Mouse (Mus musculus): ENCODE measurements around the gene Fcor. TPM values are rescaled to one million over a fixed set of nuclear protein-coding genes. Genes with fewer than 3 reads are reported as not detected.
A peak's percentile ranks its signal among the peaks of the same experiment; 100 is the strongest.

Gene Fcor
- polyA plus RNA-seq, 1 experiment: 10.9 TPM

- WGBS: 37% methylated on average over 4 of the region's 4 CpGs
- Histone ChIP-seq H3K4me1 (ENCODE audit: control insufficient read depth, insufficient read depth, low read length) (peaks cover 5% of the 10 kb centered on the region), H3K27ac (ENCODE audit: control insufficient read depth, insufficient read depth, low read depth, low read length, poor library complexity) (no peak overlapping the region), H3K4me3 (replicated peaks; ENCODE audit: control insufficient read depth, low read depth, low read length) (no peak overlapping the region)
- TF ChIP-seq CTCF (IDR thresholded peaks at IDR 0.05; ENCODE audit: control insufficient read depth, insufficient read depth, low read length) (peak; percentile 37), POLR2A (IDR thresholded peaks at IDR 0.05; ENCODE audit: borderline replicate concordance, control insufficient read depth, low read depth, low read length) (no peak)
Measured at GRCm38 (mm10) chr8:3705711-3706110, 33.5 kb upstream of the Fcor start.

GRCm38 (mm10) chr8:3701491-3701890, 29.3 kb upstream of the Fcor start:
- Histone ChIP-seq H3K4me1 (ENCODE audit: control insufficient read depth, insufficient read depth, low read length) (no peaks in the 10 kb centered on the region), H3K27ac (ENCODE audit: control insufficient read depth, insufficient read depth, low read depth, low read length, poor library complexity) (no peak overlapping the region), H3K4me3 (replicated peaks; ENCODE audit: control insufficient read depth, low read depth, low read length) (no peak overlapping the region)
- 90% methylated on average over 1 of the region's 1 CpGs for WGBS
- TF ChIP-seq POLR2A (IDR thresholded peaks at IDR 0.05; ENCODE audit: borderline replicate concordance, control insufficient read depth, low read depth, low read length): no peak
- TF ChIP-seq CTCF (IDR thresholded peaks at IDR 0.05; ENCODE audit: control insufficient read depth, insufficient read depth, low read length): no peak

- WGBS: 38% methylated on average over 3 of the region's 3 CpGs
- peak within 1 kb of the TSS; percentile 42 for H3K4me3 ChIP-seq (replicated peaks; ENCODE audit: control insufficient read depth, low read depth, low read length)
- TF ChIP-seq CTCF (IDR thresholded peaks at IDR 0.05; ENCODE audit: control insufficient read depth, insufficient read depth, low read length) (no peak), POLR2A (IDR thresholded peaks at IDR 0.05; ENCODE audit: borderline replicate concordance, control insufficient read depth, low read depth, low read length) (no peak)
- H3K4me1 ChIP-seq (ENCODE audit: control insufficient read depth, insufficient read depth, low read length): no peaks in the 10 kb centered on the region
- no peak within 1 kb of the TSS for H3K27ac ChIP-seq (ENCODE audit: control insufficient read depth, insufficient read depth, low read depth, low read length, poor library complexity)
Measured at GRCm38 (mm10) chr8:3694121-3694520, 22.0 kb upstream of the Fcor start, which contains the start of gene Fcer2a. TSS of gene Fcer2a (minus strand) at chr8:3694175.

GRCm38 (mm10) chr8:3690774-3691173, 18.6 kb upstream of the Fcor start:
- H3K4me3 ChIP-seq (replicated peaks; ENCODE audit: control insufficient read depth, low read depth, low read length): no peak overlapping the region
- H3K4me1 ChIP-seq (ENCODE audit: control insufficient read depth, insufficient read depth, low read length): no peaks in the 10 kb centered on the region
- 56% methylated on average over 3 of the region's 3 CpGs for WGBS
- TF ChIP-seq CTCF (IDR thresholded peaks at IDR 0.05; ENCODE audit: control insufficient read depth, insufficient read depth, low read length) (no peak), POLR2A (IDR thresholded peaks at IDR 0.05; ENCODE audit: borderline replicate concordance, control insufficient read depth, low read depth, low read length) (no peak)
- no peak overlapping the region for H3K27ac ChIP-seq (ENCODE audit: control insufficient read depth, insufficient read depth, low read depth, low read length, poor library complexity)

- TF ChIP-seq CTCF (IDR thresholded peaks at IDR 0.05; ENCODE audit: control insufficient read depth, insufficient read depth, low read length) (peak; percentile 43), POLR2A (IDR thresholded peaks at IDR 0.05; ENCODE audit: borderline replicate concordance, control insufficient read depth, low read depth, low read length) (no peak)
- 55% methylated on average over 6 of the region's 6 CpGs for WGBS
Measured at GRCm38 (mm10) chr8:3687537-3687936, 15.4 kb upstream of the Fcor start.

GRCm38 (mm10) chr8:3685422-3685821, 13.3 kb upstream of the Fcor start:
- TF ChIP-seq POLR2A (IDR thresholded peaks at IDR 0.05; ENCODE audit: borderline replicate concordance, control insufficient read depth, low read depth, low read length): no peak
- no peak for TF ChIP-seq CTCF (IDR thresholded peaks at IDR 0.05; ENCODE audit: control insufficient read depth, insufficient read depth, low read length)
- 55% methylated on average over 5 of the region's 5 CpGs for WGBS
- no peak overlapping the region for H3K27ac ChIP-seq (ENCODE audit: control insufficient read depth, insufficient read depth, low read depth, low read length, poor library complexity)

More at GRCm38 (mm10) chr8:3687537-3687936, 15.4 kb upstream of the Fcor start:
- Histone ChIP-seq H3K27ac (ENCODE audit: control insufficient read depth, insufficient read depth, low read depth, low read length, poor library complexity) (no peak overlapping the region), H3K4me3 (replicated peaks; ENCODE audit: control insufficient read depth, low read depth, low read length) (no peak overlapping the region), H3K4me1 (ENCODE audit: control insufficient read depth, insufficient read depth, low read length) (no peaks in the 10 kb centered on the region; the same call in 1 of the 2 replicates)

GRCm38 (mm10) chr8:3684530-3684929, 12.4 kb upstream of the Fcor start:
- Histone ChIP-seq H3K27ac (ENCODE audit: control insufficient read depth, insufficient read depth, low read depth, low read length, poor library complexity) (no peak overlapping the region), H3K4me3 (replicated peaks; ENCODE audit: control insufficient read depth, low read depth, low read length) (no peak overlapping the region), H3K4me1 (ENCODE audit: control insufficient read depth, insufficient read depth, low read length) (no peaks in the 10 kb centered on the region; the same call in 1 of the 2 replicates)
- TF ChIP-seq CTCF (IDR thresholded peaks at IDR 0.05; ENCODE audit: control insufficient read depth, insufficient read depth, low read length): no peak
- TF ChIP-seq POLR2A (IDR thresholded peaks at IDR 0.05; ENCODE audit: borderline replicate concordance, control insufficient read depth, low read depth, low read length): no peak

More at GRCm38 (mm10) chr8:3685422-3685821, 13.3 kb upstream of the Fcor start:
- Histone ChIP-seq H3K4me3 (replicated peaks; ENCODE audit: control insufficient read depth, low read depth, low read length) (no peak overlapping the region), H3K4me1 (ENCODE audit: control insufficient read depth, insufficient read depth, low read length) (no peaks in the 10 kb centered on the region; the same call in 1 of the 2 replicates)

GRCm38 (mm10) chr8:3683408-3684176, 11.4 kb upstream of the Fcor start:
- no peak overlapping the region for H3K4me3 ChIP-seq (replicated peaks; ENCODE audit: control insufficient read depth, low read depth, low read length)
- no peaks in the 10 kb centered on the region; the same call in 1 of the 2 replicates for H3K4me1 ChIP-seq (ENCODE audit: control insufficient read depth, insufficient read depth, low read length)
- H3K27ac ChIP-seq (ENCODE audit: control insufficient read depth, insufficient read depth, low read depth, low read length, poor library complexity): no peak overlapping the region
- 70% methylated on average over 6 of the region's 6 CpGs for WGBS
- TF ChIP-seq CTCF (IDR thresholded peaks at IDR 0.05; ENCODE audit: control insufficient read depth, insufficient read depth, low read length): no peak
- no peak for TF ChIP-seq POLR2A (IDR thresholded peaks at IDR 0.05; ENCODE audit: borderline replicate concordance, control insufficient read depth, low read depth, low read length)

Measured in bone marrow, adult 2 months (tissue).